Mouse (Mus musculus): ENCODE data around the gene Akp3.
A peak's percentile ranks its signal among the peaks of the same experiment; 100 is the strongest.

Akp3 gene

DNA sequence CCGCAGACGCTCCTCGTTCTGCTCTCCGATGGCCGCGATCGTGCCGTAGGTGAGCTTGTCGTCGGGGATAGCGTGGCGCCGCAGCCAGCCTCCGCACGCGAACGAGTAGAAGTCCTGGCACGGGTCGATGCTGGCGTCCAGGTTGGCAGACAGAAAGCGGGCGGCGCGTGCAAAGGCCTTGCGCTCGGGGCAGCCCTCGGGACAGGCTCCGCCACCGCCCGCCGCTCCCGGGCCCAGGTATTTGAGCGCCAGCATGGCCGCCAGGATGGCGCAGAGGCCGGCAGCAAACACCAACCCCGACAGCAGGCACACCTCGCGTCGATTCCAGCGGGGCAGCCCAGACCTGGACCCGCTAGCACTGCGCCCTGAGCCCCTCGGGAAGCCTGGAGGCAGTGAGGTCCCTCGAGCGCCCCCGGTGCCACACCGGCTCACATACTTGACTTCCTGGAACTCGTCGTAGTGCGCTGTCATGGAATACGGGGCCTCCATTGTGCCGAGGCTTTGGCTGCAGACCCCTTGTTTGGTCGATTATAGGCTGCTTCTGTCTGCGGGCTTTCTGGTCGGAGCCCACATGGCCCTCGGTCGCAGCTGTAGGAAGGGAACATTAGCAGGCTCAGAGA, 29.8 kb downstream of the Akp3 start:
- no peak for DNase-seq (ENCODE audit: low spot score in 2 of 2)

DNA sequence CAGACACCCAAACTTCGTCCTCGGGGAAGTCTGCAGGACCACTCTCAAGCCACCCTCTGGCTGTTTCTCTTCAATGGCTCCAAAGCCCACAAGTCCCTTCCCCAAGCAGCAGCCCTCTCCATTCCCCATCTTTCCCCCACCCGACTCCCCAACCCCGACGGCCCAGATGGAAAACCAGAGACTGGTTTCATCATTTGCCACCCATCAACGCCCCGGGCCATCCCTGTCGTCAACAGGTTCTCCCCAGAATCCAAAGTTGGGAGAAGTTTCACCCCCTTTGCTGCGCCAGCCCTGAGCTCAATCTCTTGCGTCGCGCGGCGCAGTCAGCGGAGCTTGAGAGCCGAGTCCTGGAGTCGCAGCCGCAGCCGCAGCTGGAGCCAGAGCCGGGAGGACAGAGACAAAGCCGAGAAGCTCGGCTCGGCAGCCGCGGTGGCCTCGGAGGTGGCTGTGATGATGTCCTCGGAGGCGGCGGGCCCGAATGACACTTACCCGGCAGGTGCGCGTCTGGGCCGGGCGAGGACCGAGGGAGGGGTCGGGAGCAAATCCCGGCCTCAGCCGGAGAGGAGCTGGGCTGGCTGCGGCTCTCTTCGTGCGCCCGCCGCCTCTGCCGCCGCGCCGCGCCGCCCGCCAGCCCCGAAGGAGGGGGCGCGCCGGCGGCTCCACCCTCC, 30.9 kb downstream of the Akp3 start:
- no peak for DNase-seq (ENCODE audit: low spot score in 2 of 2)

DNA sequence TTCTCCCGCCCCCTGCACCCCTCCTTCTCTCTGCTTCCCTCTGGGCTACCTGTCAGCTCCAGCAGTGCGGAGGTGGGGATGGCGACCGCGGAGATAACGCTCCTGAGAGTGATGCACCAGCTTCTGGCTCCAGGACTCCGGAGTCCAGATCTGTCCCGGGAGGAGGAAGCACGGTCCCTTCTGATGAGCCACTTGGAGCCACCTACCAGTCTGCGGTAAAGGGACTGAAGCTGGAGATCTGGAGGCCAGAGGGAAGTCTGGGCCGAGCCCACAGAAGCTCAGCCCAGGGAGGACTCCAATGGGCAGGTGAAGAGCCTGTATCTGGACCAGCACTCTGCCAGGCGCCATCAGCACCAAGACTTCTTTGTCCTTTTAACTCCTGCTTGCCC, 31.4 kb downstream of the Akp3 start, which contains the start of gene Ecel1:
TSS of gene Ecel1 (minus strand) at position 323 of the 389 bp plus-strand sequence.
- no peak for DNase-seq (ENCODE audit: low spot score in 2 of 2)

DNA sequence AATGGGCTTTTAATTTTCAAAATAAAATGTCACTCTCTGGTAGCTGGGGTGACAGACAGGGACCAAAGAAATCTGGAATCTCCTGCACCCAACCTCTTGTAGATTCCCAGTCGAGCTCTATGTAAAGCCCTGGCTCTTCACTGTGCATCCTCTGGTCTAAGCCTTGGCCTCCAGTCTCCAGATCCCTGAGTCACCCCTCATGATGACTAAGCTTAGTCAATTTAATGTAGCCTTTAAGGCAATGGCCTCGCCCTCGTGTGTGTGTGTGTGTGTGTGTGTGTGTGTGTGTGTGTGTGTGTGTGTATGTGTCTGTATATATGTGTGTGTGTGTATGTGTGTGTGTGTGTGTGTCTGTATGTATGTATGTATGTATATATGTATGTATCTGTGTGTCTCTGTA, 34.6 kb downstream of the Akp3 start:
- DNase-seq (ENCODE audit: low spot score in 2 of 2) = no peak

DNA sequence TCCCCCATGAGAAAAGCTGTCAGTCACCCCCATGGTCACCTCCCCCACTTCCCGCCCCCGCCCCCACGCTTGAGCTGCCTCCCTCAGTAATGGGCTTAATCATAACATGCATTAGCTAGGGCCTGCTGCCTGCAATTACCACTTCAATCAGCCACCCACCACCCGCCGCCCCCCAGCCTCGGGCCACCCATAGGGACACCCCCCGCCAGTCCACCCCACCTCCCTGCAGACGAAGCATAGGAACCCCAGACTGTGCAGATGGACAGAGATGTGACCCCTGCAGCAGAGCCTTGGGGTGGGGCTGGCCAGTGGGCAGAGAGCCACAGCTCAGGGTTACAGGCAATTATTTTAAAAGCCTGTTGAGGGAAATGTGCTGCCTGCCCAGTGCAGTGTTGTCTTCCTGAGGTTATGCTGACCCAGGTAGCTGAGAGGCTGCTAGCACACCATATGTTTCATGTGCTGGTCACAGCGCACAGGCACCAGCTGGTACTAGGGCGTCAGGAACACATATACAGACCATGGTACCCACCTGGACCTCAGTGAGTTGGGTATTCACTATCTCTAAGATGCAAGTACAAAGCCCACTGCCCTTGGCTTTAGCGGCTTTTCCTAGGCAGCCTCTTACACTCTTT, 39.5 kb downstream of the Akp3 start:
- no peak for DNase-seq (ENCODE audit: low spot score in 2 of 2)

DNA sequence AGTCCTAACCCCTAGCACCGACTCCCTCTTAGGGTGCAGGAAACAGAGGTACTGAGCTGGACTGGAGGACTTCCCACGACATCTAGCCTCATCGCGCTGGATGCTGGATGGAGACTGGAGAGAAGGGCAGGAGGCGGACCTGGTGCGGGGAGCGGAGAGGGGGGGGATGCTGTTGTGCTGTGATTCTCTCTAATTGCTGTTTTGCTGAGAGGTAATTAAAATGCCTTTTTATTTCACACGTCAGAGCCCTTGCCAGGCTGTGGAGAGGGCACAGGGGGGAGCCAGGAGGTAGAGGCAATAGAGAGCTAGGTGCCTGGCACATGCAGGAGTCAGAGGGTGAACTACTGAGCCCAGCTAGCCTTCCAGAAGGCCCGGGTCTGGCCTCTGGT, 40.0 kb downstream of the Akp3 start:
- DNase-seq (ENCODE audit: low spot score in 2 of 2) = no peak

DNA sequence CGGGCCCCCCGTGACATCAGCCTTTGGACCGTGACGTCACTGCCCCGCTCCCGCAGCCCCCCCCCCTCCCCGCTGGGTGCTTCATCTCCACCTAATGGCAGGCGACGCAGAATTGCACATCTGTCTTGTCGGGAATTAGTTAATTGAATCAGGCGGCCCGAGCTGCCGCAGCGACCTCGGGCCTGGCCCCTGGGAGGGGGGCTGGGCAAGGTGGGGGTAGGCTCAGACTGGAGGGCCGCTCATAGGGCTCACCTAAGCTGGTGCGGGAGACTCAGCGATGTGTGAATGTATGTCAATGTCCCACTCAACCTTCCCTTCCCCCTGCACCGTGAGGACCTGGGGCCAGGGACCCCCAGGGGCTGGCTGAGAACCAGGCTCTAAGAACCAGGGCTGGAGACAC, 45.7 kb downstream of the Akp3 start:
- no peak for DNase-seq (ENCODE audit: low spot score in 2 of 2)

DNA sequence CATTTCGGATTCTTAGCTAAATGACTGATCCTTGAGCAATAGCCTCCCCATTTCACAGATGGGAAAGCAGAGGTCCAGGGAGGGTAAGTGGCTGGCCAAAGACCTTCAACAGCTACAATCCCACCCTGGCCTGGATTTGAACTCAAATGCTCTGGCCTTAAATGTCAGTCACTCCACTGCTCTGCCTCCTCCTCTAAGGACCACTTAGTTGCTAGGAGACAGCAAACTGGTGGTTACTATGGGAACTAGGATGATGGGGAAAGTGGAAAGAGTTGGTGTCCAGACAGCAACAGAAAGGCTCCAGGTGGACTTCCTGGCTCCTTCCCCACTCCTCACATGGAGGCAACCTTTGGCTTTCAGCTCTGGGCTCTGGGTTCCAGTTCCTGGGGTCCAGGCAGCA, 46.5 kb downstream of the Akp3 start:
- DNase-seq (ENCODE audit: low spot score in 2 of 2) = no peak

DNA sequence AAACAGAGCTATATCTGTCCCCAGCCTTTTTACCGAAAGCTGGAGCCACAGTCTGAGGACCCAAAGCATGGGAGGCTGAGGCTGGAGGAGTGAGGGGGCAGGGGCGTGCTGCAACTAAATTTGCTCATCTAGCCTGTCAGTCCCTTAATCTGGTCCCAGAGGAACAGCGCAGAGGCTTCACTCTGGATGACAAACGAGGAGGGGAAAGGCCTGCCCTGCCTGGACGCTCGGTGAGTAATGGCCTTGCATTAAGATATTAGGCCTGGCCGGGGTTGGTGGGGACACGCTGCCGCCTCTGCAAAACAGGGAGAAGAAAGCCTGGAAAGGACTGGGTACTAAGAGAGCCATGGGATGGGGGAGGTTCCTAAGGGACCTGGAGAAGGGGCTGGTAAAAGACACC, 47.5 kb downstream of the Akp3 start:
- DNase-seq (ENCODE audit: low spot score in 2 of 2) = no peak

DNA sequence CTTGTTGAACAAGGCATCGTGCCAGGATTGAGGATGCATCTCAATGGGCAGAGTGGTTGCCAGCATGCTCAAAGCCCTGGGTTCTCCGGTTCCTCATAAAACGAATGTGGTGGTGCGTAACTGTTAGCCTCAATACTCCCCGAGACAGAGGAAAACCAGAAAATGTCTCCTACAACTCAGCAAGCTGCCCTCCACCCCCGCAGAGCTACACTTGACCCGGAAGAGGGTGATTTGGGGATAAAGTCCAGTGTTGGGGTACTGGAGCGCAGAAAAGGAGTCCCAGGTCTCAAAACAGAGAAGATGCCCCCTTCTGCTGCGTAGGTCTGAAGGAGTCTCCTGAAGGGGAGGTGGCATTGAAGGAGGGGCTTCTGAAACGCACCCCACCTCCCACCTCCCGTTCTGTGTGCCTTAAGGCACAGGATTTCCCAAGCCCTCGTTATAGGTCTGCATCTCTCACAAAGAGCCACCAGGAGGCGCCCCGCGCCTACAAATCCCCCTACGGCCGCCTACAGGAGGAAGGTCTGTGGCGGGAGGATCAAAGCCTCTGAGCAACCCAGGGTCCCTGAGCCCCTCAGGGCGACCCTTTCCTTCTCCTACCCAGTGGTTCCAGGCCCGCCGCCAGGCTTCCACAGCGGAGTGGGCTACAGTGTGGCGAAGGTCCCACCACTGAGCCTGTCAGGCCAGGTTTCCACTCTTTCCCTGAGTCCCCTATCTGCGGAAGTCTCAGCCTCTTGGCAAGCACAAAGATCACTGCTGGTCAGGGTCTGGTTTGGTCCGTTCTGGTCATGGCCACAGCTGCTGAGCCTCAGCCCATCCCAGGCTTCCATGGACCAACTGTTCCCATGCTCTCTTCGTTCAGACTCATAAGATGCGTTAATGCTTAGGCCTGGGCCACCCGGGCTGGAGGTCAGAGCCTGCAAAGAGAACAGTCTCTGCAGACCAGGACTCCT, 49.5 kb downstream of the Akp3 start:
- peak in 1 of 2 experiments; percentile 63 for DNase-seq (ENCODE audit: low spot score in 2 of 2)

DNA sequence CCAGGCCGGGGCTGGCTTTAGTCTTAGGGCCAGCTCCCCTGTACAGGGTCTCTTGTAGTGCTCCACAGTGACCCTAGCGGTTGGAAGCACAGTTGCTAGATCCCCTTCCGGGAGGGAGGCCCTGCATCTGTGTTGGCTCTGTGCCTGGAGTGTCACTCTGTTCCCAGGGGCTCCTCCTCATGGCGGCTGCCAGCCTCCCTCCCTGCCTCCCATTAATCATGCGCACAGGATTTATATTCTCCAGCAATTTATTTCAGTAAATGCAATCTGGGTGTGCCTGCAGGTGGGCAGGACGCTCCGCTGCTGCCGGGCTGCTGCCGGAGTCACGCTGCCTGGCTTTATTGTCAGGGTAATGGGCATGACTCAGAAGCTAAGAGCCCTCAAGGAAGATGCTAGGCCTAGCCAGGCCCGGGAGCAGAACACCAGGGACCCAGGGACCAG, 51.1 kb downstream of the Akp3 start:
- peak; percentile 65 to 81 for DNase-seq (ENCODE audit: low spot score in 2 of 2)
